Mouse (Mus musculus): ENCODE measurements at regions not wholly inside any gene's neighbourhood (a gene's known extent, or its start where the extent isn't known, plus 50 kb on each side); places are given as distances from the start of the nearest gene placed in this dataset.
A peak's percentile ranks its signal among the peaks of the same experiment; 100 is the strongest.

DNA sequence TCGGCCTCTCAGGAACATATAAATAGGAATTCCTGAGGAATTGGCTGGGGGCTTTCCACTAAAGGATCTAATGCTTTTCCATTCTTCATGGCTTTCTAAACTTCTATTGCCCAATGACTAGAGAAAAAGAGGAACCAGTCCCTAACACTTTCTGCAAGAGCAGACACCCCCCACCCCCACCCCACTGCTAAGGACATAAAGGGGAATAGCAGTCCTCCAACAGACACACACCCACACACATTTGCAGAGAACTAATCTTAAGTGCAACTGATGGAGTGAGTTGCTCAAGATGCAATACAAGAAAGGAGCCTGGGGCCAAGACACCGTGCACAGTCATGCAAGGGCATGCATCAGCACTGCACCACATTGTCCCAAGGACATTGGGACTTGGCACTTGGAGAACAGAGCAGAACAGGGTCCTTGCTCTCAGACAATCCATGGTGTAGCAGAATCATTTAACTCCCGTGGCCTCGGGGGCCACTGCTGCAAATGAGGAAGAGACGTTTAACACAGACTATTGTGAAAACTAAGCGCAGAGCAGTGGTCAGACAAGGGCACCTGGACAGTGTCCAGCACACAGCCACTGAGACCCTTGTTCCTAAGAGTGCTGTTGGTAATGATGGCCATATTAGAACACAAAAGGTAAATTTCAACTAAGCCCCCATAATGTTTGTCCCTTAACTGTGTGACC, 161.1 kb downstream of the Xpnpep1 start:
- no peak for DNase-seq (ENCODE audit: extremely low spot score in 1 of 2, low spot score in 2 of 2)
- Histone ChIP-seq H3K4me3 (no peak overlapping the region), H3K27ac (no peak overlapping the region)
- intact Hi-C loops (cut with DNase I): no loop called here
- no peak for TF ChIP-seq CTCF (IDR thresholded peaks at IDR 0.05)

DNA sequence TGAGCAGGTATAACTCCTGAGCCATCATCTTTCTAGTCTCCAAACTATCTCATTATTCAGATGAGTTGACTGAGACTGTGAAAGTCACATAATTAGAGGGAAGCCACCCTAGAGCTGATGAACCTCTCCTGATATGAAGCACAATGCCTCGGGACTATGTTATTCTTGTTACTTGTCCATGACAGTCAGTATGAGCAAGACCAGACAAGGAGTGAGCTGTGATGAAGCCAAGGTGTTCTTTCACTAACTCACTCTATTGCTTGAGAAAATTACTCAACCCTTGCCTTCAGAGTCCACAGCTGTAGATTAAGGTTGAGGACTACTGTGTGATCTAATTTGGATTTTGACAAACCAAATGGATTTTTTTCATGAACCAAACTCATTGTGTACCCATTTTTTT, 173.4 kb downstream of the Xpnpep1 start:
- no peak for TF ChIP-seq CTCF (IDR thresholded peaks at IDR 0.05)
- Histone ChIP-seq H3K4me3 (no peak overlapping the region), H3K27ac (no peak overlapping the region)
- intact Hi-C loops (cut with DNase I): no loop called here
- DNase-seq (ENCODE audit: extremely low spot score in 1 of 2, low spot score in 2 of 2): no peak

DNA sequence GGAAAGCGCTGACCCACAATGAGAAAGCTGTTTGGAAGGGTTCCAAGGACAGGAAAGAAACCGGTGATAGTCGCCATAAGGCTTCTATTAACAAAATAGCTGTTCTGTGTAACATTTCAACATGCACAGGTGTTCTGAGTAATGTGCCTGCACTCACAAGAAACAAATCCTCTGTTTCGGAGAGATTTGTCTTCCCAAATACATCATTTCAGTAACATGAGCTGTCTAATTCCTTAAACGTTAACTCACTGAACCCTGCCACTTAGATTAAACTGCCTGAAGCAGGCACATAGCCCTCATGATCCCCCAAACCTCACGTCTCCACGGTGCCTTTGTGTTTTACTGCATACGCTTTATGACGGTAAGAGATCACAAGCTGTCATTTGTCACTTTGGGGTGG, 178.4 kb downstream of the Xpnpep1 start:
- no peak for DNase-seq (ENCODE audit: extremely low spot score in 1 of 2, low spot score in 2 of 2)
- no peak for TF ChIP-seq CTCF (IDR thresholded peaks at IDR 0.05)

DNA sequence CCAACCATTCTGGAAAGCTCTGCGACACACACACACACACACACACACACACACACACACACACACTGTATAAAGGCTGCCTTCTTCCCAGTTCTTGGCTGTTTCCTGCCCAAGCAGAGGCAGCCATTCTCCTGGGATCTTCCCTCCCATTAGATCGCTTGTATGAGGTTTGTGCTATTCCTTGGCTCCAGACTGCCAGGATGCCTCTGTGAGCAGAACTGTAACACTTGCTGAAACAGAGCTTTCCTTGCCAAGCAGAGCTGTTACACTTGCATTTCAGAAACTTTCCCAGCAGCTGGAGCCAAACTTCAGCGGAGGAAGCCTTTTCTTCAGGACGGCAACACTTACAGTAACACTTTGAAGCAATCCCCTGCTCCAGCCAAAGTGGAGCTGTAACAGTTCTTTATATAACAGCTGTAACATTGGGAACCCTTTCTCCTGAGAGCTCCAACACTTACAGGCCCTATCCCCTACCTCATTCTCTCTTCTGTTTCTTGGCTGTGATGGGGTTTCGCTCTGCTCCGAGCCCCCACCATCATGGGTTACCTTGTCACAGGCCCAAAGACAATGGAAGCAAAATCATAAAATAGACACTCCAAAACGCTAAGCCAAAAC, 185.8 kb downstream of the Xpnpep1 start:
- H3K4me3 ChIP-seq: no peak overlapping the region
- intact Hi-C loops (cut with DNase I): no loop called here
- TF ChIP-seq CTCF (IDR thresholded peaks at IDR 0.05): no peak
- DNase-seq (ENCODE audit: extremely low spot score in 1 of 2, low spot score in 2 of 2): peak; percentile 14 to 16
- no peak overlapping the region for H3K27ac ChIP-seq

More for the DNA sequence above, 178.4 kb downstream of the Xpnpep1 start:
- H3K27ac ChIP-seq: no peak overlapping the region
- no peak overlapping the region for H3K4me3 ChIP-seq
- intact Hi-C loops (cut with DNase I): no loop called here

DNA sequence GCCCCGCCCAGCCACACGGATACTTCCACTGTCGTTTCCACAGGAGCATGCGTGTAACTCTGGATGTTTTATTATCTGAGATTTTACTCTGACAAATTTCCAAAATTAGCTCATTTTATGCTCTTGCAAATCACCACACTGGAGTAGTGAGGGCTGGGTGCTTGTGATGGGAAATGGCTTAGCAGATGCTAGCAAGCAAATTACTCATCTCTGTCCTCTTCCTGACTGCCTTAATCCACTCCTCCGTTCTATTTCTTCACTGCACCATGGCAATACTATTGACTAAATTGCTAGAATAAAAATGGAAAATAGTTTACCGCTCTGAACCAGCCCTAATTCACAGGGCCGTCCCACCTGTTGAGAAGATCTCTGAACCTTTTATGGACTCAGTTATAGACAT, 223.8 kb downstream of the Xpnpep1 start:
- intact Hi-C loops (cut with DNase I): no loop called here
- TF ChIP-seq CTCF (IDR thresholded peaks at IDR 0.05): no peak
- H3K27ac ChIP-seq: no peak overlapping the region
- DNase-seq (ENCODE audit: extremely low spot score in 1 of 2, low spot score in 2 of 2): peak in 1 of 2 experiments; percentile 8
- no peak overlapping the region for H3K4me3 ChIP-seq

DNA sequence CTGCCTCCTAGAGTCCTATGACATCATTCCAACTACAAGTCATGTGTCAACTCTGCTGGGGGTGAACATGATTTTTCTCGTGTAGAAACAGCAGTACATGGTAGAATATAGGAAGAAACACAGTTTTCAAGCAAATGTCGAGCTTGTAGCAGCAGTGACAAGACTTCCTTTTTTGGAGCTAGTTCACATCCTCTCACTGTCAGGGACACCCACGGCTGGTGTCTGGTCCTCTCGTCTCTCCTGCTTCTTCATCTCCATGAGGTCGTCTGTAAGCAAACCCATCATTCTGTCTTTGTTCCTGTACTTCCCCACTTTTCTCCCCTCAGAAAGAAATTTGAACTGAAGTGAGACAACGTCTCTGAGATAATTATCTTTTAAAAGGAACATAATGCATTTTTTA, 228.0 kb downstream of the Xpnpep1 start:
- DNase-seq (ENCODE audit: extremely low spot score in 1 of 2, low spot score in 2 of 2): peak; percentile 13 to 26
- intact Hi-C loops (cut with DNase I): loop anchor here (5.0 kb wide), 1 partner anchor 75 kb away; no protein-coding TSS in a partner anchor
- TF ChIP-seq CTCF (IDR thresholded peaks at IDR 0.05): no peak
- Histone ChIP-seq H3K4me3 (no peak overlapping the region), H3K27ac (peak overlapping the region; percentile 36)

DNA sequence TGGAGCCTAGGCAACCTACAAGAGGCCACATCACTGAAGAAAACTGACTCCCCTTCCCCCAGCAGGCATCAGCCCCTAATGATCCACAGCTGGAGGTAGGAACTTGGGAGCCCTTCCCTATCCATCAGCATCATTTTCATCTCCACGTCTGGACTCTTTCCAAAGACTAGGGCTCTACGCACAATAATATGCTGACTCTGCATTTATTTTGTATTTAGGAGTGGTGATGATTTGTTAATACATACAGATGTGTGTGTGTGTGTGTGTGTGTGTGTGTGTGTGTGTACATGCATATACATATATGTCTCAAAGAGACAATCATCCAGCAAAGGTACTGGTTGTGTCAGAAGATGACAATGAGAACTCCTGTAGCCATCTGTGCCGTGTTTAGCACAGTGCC, 251.2 kb downstream of the Xpnpep1 start:
- intact Hi-C loops (cut with DNase I): no loop called here
- TF ChIP-seq CTCF (IDR thresholded peaks at IDR 0.05): no peak
- no peak overlapping the region for H3K4me3 ChIP-seq

DNA sequence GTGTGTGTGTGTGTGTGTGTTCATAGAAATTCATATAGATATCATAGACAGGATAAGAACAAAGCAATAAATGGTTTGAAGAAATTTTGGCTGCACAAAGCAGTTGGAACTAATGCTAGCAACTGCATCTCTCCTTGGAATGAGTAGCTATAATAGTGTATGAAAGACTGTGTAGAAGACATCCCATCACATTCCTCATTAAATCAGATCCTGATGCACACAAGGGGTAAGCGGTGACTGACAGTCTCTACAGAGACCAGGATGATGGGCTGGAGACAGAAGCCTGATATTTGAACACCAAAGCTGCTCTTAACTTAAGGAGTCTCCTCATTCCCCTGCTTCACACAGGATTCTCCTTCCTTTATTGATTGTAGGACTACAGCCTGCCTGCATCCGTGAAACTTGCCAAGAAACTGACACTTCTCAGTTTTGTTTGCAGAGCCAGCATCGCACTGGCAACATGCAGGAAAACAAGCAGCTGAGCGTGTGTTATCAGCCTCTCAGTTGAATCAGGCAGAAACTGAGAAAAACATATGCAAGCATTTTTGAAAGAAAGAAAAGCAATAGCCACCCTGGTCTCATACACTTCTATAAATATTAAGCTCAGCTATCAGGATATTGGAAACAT, 271.1 kb downstream of the Xpnpep1 start:
- Histone ChIP-seq H3K27ac (peak overlapping the region; percentile 38; the same call in 1 of the 2 replicates), H3K4me3 (no peak overlapping the region)
- no peak for DNase-seq (ENCODE audit: extremely low spot score in 1 of 2, low spot score in 2 of 2)
- intact Hi-C loops (cut with DNase I): loop anchor here (1.0 kb wide), 1 partner anchor 41 kb away; no protein-coding TSS in a partner anchor
- TF ChIP-seq CTCF (IDR thresholded peaks at IDR 0.05): no peak

More for the DNA sequence above, 251.2 kb downstream of the Xpnpep1 start:
- DNase-seq (ENCODE audit: extremely low spot score in 1 of 2, low spot score in 2 of 2): no peak
- no peak overlapping the region for H3K27ac ChIP-seq

DNA sequence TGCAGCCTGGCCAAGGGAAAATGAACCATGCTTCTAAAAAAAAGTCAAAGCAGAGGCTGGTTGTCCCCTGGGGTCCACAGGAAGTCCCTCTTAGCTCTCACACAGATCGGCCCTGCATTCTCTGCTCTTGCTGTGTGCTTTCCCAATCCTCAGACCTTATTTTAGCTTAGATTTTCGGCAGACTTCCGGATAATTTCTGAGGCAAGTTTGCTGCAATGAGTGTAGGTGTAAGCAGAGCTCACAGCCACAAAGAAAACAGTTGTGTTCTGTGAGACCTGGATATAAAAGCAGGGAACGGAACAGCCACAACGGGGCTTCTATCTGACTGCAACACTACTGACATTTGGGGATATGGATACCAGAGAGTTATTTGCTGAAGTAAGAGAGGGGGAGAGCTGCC, 271.9 kb downstream of the Xpnpep1 start:
- DNase-seq (ENCODE audit: extremely low spot score in 1 of 2, low spot score in 2 of 2): peak in 1 of 2 experiments; percentile 15
- H3K4me3 ChIP-seq: no peak overlapping the region
- no peak for TF ChIP-seq CTCF (IDR thresholded peaks at IDR 0.05)
- intact Hi-C loops (cut with DNase I): loop anchor here (1.0 kb wide), 1 partner anchor 42 kb away; no protein-coding TSS in a partner anchor
- peak overlapping the region; percentile 74 for H3K27ac ChIP-seq

DNA sequence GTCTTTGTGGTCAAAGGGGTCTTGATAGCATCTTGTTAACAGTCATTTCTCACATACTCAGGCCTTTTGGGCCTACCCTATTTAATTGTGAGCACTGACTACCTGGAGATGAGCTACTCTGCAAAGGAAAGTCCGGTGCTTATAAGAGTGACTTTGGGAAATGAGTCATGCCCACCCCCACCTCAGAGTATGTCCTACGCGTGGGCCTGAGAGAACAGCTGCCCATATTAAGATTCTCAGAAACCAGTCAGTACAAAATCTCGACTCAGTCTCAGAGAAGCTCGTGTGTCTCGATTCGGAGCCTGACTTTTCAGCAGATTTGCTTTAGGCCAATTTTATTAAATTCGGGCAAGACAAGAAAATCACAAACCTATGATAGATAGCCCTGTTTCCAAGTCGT, 301.1 kb downstream of the Xpnpep1 start:
- Histone ChIP-seq H3K27ac (no peak overlapping the region), H3K4me3 (no peak overlapping the region)
- intact Hi-C loops (cut with DNase I): loop anchor here (5.0 kb wide), 1 partner anchor 73 kb away; no protein-coding TSS in a partner anchor
- no peak for TF ChIP-seq CTCF (IDR thresholded peaks at IDR 0.05)
- no peak for DNase-seq (ENCODE audit: extremely low spot score in 1 of 2, low spot score in 2 of 2)

DNA sequence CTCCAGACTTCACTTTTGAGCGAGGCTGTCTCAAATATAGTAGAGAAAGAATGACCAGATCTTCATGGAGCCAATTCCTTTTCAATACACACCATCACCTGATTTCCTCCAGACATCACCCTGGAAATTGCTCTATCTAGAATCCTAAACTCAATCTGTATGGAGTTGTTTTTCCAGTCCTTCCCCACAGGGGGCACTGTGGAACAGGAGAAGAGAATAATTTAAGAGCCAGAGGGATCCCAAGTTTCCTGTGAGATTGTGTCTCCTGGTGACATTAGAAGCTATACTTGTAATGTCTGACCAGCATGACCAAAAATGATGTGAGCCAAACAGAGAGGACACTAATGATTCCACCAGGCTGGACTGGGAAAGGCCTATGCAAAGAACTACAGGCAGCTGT, 318.2 kb downstream of the Xpnpep1 start:
- intact Hi-C loops (cut with DNase I): loop anchor here (1.0 kb wide), 1 partner anchor 202 kb away; no protein-coding TSS in a partner anchor

DNA sequence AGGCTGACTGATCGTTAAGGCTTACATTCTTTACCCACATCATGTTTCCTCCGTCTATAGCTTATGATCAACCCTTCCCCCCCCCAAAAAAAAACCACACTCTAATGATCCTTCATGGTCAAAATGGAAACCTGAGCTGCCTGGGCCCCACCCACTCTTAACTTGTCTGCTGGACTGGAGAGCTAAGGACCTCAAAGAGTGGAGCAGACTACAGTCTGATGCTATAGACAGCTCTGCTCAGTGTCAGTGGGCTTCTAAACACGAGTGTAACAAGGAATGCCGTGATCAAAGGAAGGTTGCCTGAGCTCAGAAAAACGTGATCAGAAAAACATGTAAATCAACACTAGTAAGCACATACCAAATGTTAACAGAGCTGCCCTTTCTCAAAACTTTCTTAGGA, 324.7 kb downstream of the Xpnpep1 start:
- Histone ChIP-seq H3K4me3 (no peak overlapping the region), H3K27ac (no peak overlapping the region)
- no peak for DNase-seq (ENCODE audit: extremely low spot score in 1 of 2, low spot score in 2 of 2)
- intact Hi-C loops (cut with DNase I): no loop called here
- TF ChIP-seq CTCF (IDR thresholded peaks at IDR 0.05): no peak

More for the DNA sequence above, 318.2 kb downstream of the Xpnpep1 start:
- no peak for DNase-seq (ENCODE audit: extremely low spot score in 1 of 2, low spot score in 2 of 2)
- H3K27ac ChIP-seq: no peak overlapping the region
- TF ChIP-seq CTCF (IDR thresholded peaks at IDR 0.05): peak; percentile 58
- H3K4me3 ChIP-seq: no peak overlapping the region
